Mouse (Mus musculus): Measurements from ENCODE around the gene Fga. TPM values are rescaled to one million over a fixed set of nuclear protein-coding genes. Genes with fewer than 3 reads are reported as not detected.

Gene Fga
- total and polyA plus RNA-seq, 2 experiments from 2014 or later: 0.19 to 2.3 TPM

- DNase-seq (ENCODE audit: low spot score): no peak
- H3K36me3 ChIP-seq (replicated peaks; ENCODE audit: control insufficient read depth, insufficient read depth, low read length): no peaks in the 10 kb centered on the region
- no peak overlapping the region for H3K9ac ChIP-seq (replicated peaks; ENCODE audit: low read depth, low read length)
- no peak for ATAC-seq (ENCODE audit: insufficient read depth, low read depth)
- H3K4me2 ChIP-seq (ENCODE audit: low read depth, low read length): no peak overlapping the region
- no peak overlapping the region for H3K4me3 ChIP-seq (ENCODE audit: low read depth, low read length)
- H3K27me3 ChIP-seq (ENCODE audit: control insufficient read depth, insufficient read depth, low read length): no peaks in the 10 kb centered on the region
- H3K9me3 ChIP-seq (replicated peaks; ENCODE audit: control insufficient read depth, low read length): no peaks in the 10 kb centered on the region
- no peaks in the 10 kb centered on the region for H3K4me1 ChIP-seq (ENCODE audit: control insufficient read depth, insufficient read depth)
- whole genome bisulfite sequencing: 74% methylated on average over 6 of the region's 6 CpGs
- TF ChIP-seq EP300 (IDR thresholded peaks at IDR 0.05; ENCODE audit: low read depth): no peak
- no peak for TF ChIP-seq CTCF (IDR thresholded peaks at IDR 0.05; ENCODE audit: low read depth)
- no peak overlapping the region for H3K27ac ChIP-seq (ENCODE audit: low read depth)
Observed at GRCm38 (mm10) chr3:83025036-83025435, 840 bp upstream of the Fga start.

GRCm38 (mm10) chr3:83027546-83028251 lies 1.8 kb downstream of the Fga start:
- Histone ChIP-seq H3K4me3 (ENCODE audit: low read depth, low read length) (no peak overlapping the region), H3K4me2 (ENCODE audit: low read depth, low read length) (no peak overlapping the region), H3K27ac (ENCODE audit: low read depth) (no peak overlapping the region), H3K27me3 (ENCODE audit: control insufficient read depth, insufficient read depth, low read length) (no peaks in the 10 kb centered on the region), H3K9me3 (replicated peaks; ENCODE audit: control insufficient read depth, low read length) (no peaks in the 10 kb centered on the region), H3K36me3 (replicated peaks; ENCODE audit: control insufficient read depth, insufficient read depth, low read length) (no peaks in the 10 kb centered on the region), H3K9ac (replicated peaks; ENCODE audit: low read depth, low read length) (no peak overlapping the region), H3K4me1 (ENCODE audit: control insufficient read depth, insufficient read depth) (no peaks in the 10 kb centered on the region)
- no peak for TF ChIP-seq CTCF (IDR thresholded peaks at IDR 0.05; ENCODE audit: low read depth)
- no peak for TF ChIP-seq EP300 (IDR thresholded peaks at IDR 0.05; ENCODE audit: low read depth)
- DNase-seq (ENCODE audit: low spot score): no peak
- 80% methylated on average over 9 of the region's 9 CpGs for WGBS
- no peak for ATAC-seq (ENCODE audit: insufficient read depth, low read depth)

- no peak overlapping the region for H3K4me2 ChIP-seq (ENCODE audit: low read depth, low read length)
- H3K36me3 ChIP-seq (replicated peaks; ENCODE audit: control insufficient read depth, insufficient read depth, low read length): no peaks in the 10 kb centered on the region
- H3K9ac ChIP-seq (replicated peaks; ENCODE audit: low read depth, low read length): no peak overlapping the region
- H3K27ac ChIP-seq (ENCODE audit: low read depth): no peak overlapping the region
- H3K4me1 ChIP-seq (ENCODE audit: control insufficient read depth, insufficient read depth): no peaks in the 10 kb centered on the region
- peaks cover 2% of the 10 kb centered on the region; the same call in 1 of the 2 replicates for H3K27me3 ChIP-seq (ENCODE audit: control insufficient read depth, insufficient read depth, low read length)
- DNase-seq (ENCODE audit: low spot score) (no peak), ATAC-seq (ENCODE audit: insufficient read depth, low read depth) (no peak)
- H3K4me3 ChIP-seq (ENCODE audit: low read depth, low read length): no peak overlapping the region
- H3K9me3 ChIP-seq (replicated peaks; ENCODE audit: control insufficient read depth, low read length): no peaks in the 10 kb centered on the region
- 85% methylated on average over 4 of the region's 4 CpGs for WGBS
- no peak for TF ChIP-seq CTCF (IDR thresholded peaks at IDR 0.05; ENCODE audit: low read depth)
- TF ChIP-seq EP300 (IDR thresholded peaks at IDR 0.05; ENCODE audit: low read depth): no peak
Observed at GRCm38 (mm10) chr3:83030331-83030730, 4.5 kb downstream of the Fga start.

GRCm38 (mm10) chr3:83032746-83033308 lies 7.0 kb downstream of the Fga start:
- H3K27ac ChIP-seq (ENCODE audit: low read depth): no peak overlapping the region
- H3K4me1 ChIP-seq (ENCODE audit: control insufficient read depth, insufficient read depth): no peaks in the 10 kb centered on the region
- no peak overlapping the region for H3K4me3 ChIP-seq (ENCODE audit: low read depth, low read length)
- H3K36me3 ChIP-seq (replicated peaks; ENCODE audit: control insufficient read depth, insufficient read depth, low read length): no peaks in the 10 kb centered on the region
- no peak overlapping the region for H3K4me2 ChIP-seq (ENCODE audit: low read depth, low read length)
- ATAC-seq (ENCODE audit: insufficient read depth, low read depth): no peak
- no peaks in the 10 kb centered on the region for H3K9me3 ChIP-seq (replicated peaks; ENCODE audit: control insufficient read depth, low read length)
- no peak for TF ChIP-seq EP300 (IDR thresholded peaks at IDR 0.05; ENCODE audit: low read depth)
- TF ChIP-seq CTCF (IDR thresholded peaks at IDR 0.05; ENCODE audit: low read depth): no peak
- WGBS: 46% methylated on average over 13 of the region's 13 CpGs
- H3K9ac ChIP-seq (replicated peaks; ENCODE audit: low read depth, low read length): no peak overlapping the region
- H3K27me3 ChIP-seq (ENCODE audit: control insufficient read depth, insufficient read depth, low read length): peaks cover 2% of the 10 kb centered on the region; the same call in 1 of the 2 replicates
- DNase-seq (ENCODE audit: low spot score): no peak

GRCm38 (mm10) chr3:83033801-83034200 lies 7.9 kb downstream of the Fga start:
- Histone ChIP-seq H3K9ac (replicated peaks; ENCODE audit: low read depth, low read length) (no peak overlapping the region), H3K4me3 (ENCODE audit: low read depth, low read length) (no peak overlapping the region), H3K4me2 (ENCODE audit: low read depth, low read length) (no peak overlapping the region), H3K27me3 (ENCODE audit: control insufficient read depth, insufficient read depth, low read length) (peaks cover 2% of the 10 kb centered on the region; the same call in 1 of the 2 replicates), H3K36me3 (replicated peaks; ENCODE audit: control insufficient read depth, insufficient read depth, low read length) (no peaks in the 10 kb centered on the region), H3K4me1 (ENCODE audit: control insufficient read depth, insufficient read depth) (no peaks in the 10 kb centered on the region), H3K27ac (ENCODE audit: low read depth) (no peak overlapping the region), H3K9me3 (replicated peaks; ENCODE audit: control insufficient read depth, low read length) (no peaks in the 10 kb centered on the region)
- TF ChIP-seq CTCF (IDR thresholded peaks at IDR 0.05; ENCODE audit: low read depth) (no peak), EP300 (IDR thresholded peaks at IDR 0.05; ENCODE audit: low read depth) (no peak)
- no peak for ATAC-seq (ENCODE audit: insufficient read depth, low read depth)
- 77% methylated on average over 8 of the region's 8 CpGs for WGBS
- DNase-seq (ENCODE audit: low spot score): no peak

Data from heart, postnatal 0 days (tissue).